Mouse (Mus musculus) CH12.LX (cell line): ENCODE measurements around the gene Smad6.

Source experiments
- CTCF ChIP-seq, 2 experiments: IDR thresholded peaks in 1 of 2; conservative IDR thresholded peaks in 1 of 2; 2 replicates each; pipeline ENCODE4 v1.5.1; 2011 to 2012; ENCODE audit warnings: low read depth in 2 of 2, low read length in 2 of 2, improper control_type of control experiment in 1 of 2, inconsistent platforms in 1 of 2, mild to moderate bottlenecking in 1 of 2, moderate library complexity in 1 of 2
- EP300 ChIP-seq: IDR thresholded peaks from 2 replicates; pipeline ENCODE4 v1.6.1; 2011; ENCODE audit warnings: low read length, improper control_type of control experiment
- HCFC1 ChIP-seq: IDR thresholded peaks from 2 replicates; pipeline ENCODE4 v1.6.1; 2012; ENCODE audit warnings: low read depth, mild to moderate bottlenecking, inconsistent platforms, low read length, improper control_type of control experiment
- MAX ChIP-seq: IDR thresholded peaks from 2 replicates; pipeline ENCODE4 v1.6.1; 2011; ENCODE audit warnings: low read length, improper control_type of control experiment
- MEF2A ChIP-seq: IDR thresholded peaks from 2 replicates; pipeline ENCODE4 v1.6.1; 2014; ENCODE audit warnings: low read depth, mild to moderate bottlenecking, inconsistent platforms, low read length, improper control_type of control experiment, borderline replicate concordance
- POLR2A ChIP-seq: IDR thresholded peaks from 2 replicates; pipeline ENCODE4 v1.6.1; 2011; ENCODE audit warnings: low read depth, mild to moderate bottlenecking, improper control_type of control experiment, low read length
- SMC3 ChIP-seq: IDR thresholded peaks from 2 replicates; pipeline ENCODE4 v1.6.1; 2011; ENCODE audit warnings: low read depth, low read length, improper control_type of control experiment
- ZC3H11A ChIP-seq: IDR thresholded peaks from 2 replicates; pipeline ENCODE4 v1.6.1; 2012; ENCODE audit warnings: low read depth, mild to moderate bottlenecking, inconsistent platforms, low read length, improper control_type of control experiment
- ZNF384 ChIP-seq: IDR thresholded peaks from 2 replicates; pipeline ENCODE4 v1.6.1; 2012; ENCODE audit warnings: low read depth, low read length, improper control_type of control experiment, inconsistent platforms

- no peak for TF ChIP-seq ZNF384
- no peak for TF ChIP-seq CTCF (conservative IDR thresholded peaks at IDR 0.05 in 1 of 2, IDR thresholded peaks at IDR 0.05 in 1 of 2; ENCODE audit: low read depth in 2 of 2, low read length in 2 of 2)
- TF ChIP-seq MEF2A = no peak
- no peak for TF ChIP-seq MAX
- no peak for TF ChIP-seq POLR2A
- no peak for TF ChIP-seq EP300
- TF ChIP-seq SMC3 = no peak
- TF ChIP-seq HCFC1 = no peak
- TF ChIP-seq ZC3H11A = no peak
Measured at GRCm38 (mm10) chr9:63993256-63993655, 28.6 kb downstream of the Smad6 start.
